Mouse (Mus musculus): ENCODE measurements around the gene Tpr.

GRCm38 (mm10) chr1:150438641-150439040 is 46.0 kb downstream of the Tpr start:
- TF ChIP-seq CTCF (IDR thresholded peaks at IDR 0.05; ENCODE audit: low read depth, low read length) (no peak), POLR2A (IDR thresholded peaks at IDR 0.05; ENCODE audit: extremely low read depth, insufficient read depth, low read length) (no peak)

All from liver, adult 2 months (tissue).